Mouse (Mus musculus) bone marrow macrophage, adult 2 months (primary cell): ENCODE data around the gene Pi4kb.

Source experiments
- CTCF ChIP-seq: IDR thresholded peaks from 2 replicates; pipeline ENCODE4 v1.5.1; 2012; ENCODE audit warnings: low read depth, mild to moderate bottlenecking, low read length, moderate library complexity
- POLR2A ChIP-seq: IDR thresholded peaks from 2 replicates; pipeline ENCODE4 v1.6.1; 2012; ENCODE audit warnings: mild to moderate bottlenecking, low read depth, low read length, borderline replicate concordance

DNA sequence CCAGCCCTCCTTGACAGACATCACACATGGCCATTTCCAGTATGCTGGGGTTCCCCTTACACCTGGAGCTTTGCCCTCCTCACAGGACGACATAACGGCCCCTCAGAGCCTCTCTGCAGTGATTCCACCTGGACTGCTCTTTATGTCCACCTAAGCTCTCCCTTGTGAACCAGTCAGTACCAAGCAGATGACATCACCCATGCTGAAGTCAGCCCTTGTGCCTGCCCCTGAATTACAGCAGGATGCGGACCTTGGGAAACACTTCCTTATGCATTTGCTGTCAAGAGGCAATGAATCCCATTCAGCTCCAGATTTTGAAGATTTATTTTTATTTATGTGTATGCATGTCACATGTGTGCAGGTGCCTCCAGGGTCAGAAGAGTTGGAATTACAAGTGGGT is 73.4 kb downstream of the Pi4kb start:
- TF ChIP-seq POLR2A (no peak), CTCF (no peak)
